Mouse (Mus musculus) midbrain, embryonic 12.5 days (tissue): ENCODE measurements around the gene Trib2. TPM values are rescaled to one million over a fixed set of nuclear protein-coding genes. Genes with fewer than 3 reads are reported as not detected.
A peak's percentile ranks its signal among the peaks of the same experiment; 100 is the strongest.

ENCODE experiments used
- ATAC-seq: fragments of 200-750 bp; cut with Nextera tagmentation; 2 replicates; pipeline ENCODE4 v1.8.0; 2017; ENCODE audit warnings: low read depth, moderate TSS enrichment, moderate library complexity; ENCODE audit not compliant: low FRiP score
- H3K27ac ChIP-seq: fragments of 300-500 bp; sonication (generic); replicated peaks from 2 replicates; pipeline ENCODE4 v1.5.1; 2016; ENCODE audit warnings: mild to moderate bottlenecking
- H3K27me3 ChIP-seq: fragments of 300-500 bp; sonication (generic); 2 replicates; pipeline ENCODE4 v1.6.1; 2016; ENCODE audit warnings: mild to moderate bottlenecking
- H3K36me3 ChIP-seq: fragments of 300-500 bp; sonication (generic); 2 replicates; pipeline ENCODE4 v1.6.1; 2016
- H3K4me1 ChIP-seq: fragments of 300-500 bp; sonication (generic); 2 replicates; pipeline ENCODE4 v1.6.1; 2016
- H3K4me2 ChIP-seq: fragments of 300-500 bp; sonication (generic); replicated peaks from 2 replicates; pipeline ENCODE4 v1.6.1; 2016; ENCODE audit warnings: mild to moderate bottlenecking, moderate library complexity
- H3K4me3 ChIP-seq: fragments of 300-500 bp; sonication (generic); 2 replicates; pipeline ENCODE4 v1.5.1; 2016; ENCODE audit warnings: mild to moderate bottlenecking
- H3K9ac ChIP-seq: fragments of 300-500 bp; sonication (generic); replicated peaks from 2 replicates; pipeline ENCODE4 v1.6.1; 2016; ENCODE audit warnings: mild to moderate bottlenecking, moderate library complexity
- H3K9me3 ChIP-seq: fragments of 300-500 bp; sonication (generic); 2 replicates; pipeline ENCODE4 v1.6.1; 2016; ENCODE audit warnings: mild to moderate bottlenecking
- WGBS: fragments of 180-500 bp; shearing (Covaris S2); methylation state at CpG from one replicate; pipeline ENCODE4 v1.1.7; 2016; 5-methylcytosine and 5-hydroxymethylcytosine counted together
- polyA plus RNA-seq: library from polyadenylated mRNA; unstranded; fragments of >200 nt; fragmentation: Nextera tagmentation; extraction: Ambion mirVana; gene quantifications from 2 replicates; pipeline ENCODE4 v1.2.1, GENCODE M21; 2016

The Trib2 gene
- polyA plus RNA-seq, 1 experiment from 2014 or later, result 89.7 TPM

- Histone ChIP-seq H3K36me3 (no peaks in the 10 kb centered on the region), H3K9me3 (no peaks in the 10 kb centered on the region), H3K4me2 (no peak overlapping the region), H3K4me3 (no peak overlapping the region), H3K27me3 (no peaks in the 10 kb centered on the region), H3K27ac (no peak overlapping the region), H3K4me1 (no peaks in the 10 kb centered on the region), H3K9ac (no peak overlapping the region)
- no peak for ATAC-seq
- 91% methylated on average over 7 of the region's 7 CpGs for WGBS
These were observed 15.9 kb upstream of the Trib2 start for GRCm38 (mm10) chr12:15832674-15833052.

- H3K4me2 ChIP-seq, result no peak overlapping the region
- no peaks in the 10 kb centered on the region for H3K36me3 ChIP-seq
- no peaks in the 10 kb centered on the region for H3K27me3 ChIP-seq
- WGBS, result 90% methylated on average over 3 of the region's 3 CpGs
- no peak for ATAC-seq
- no peaks in the 10 kb centered on the region for H3K4me1 ChIP-seq
- H3K9me3 ChIP-seq, result no peaks in the 10 kb centered on the region
- no peak overlapping the region for H3K4me3 ChIP-seq
- H3K9ac ChIP-seq, result no peak overlapping the region
- no peak overlapping the region for H3K27ac ChIP-seq
These were observed 15.4 kb upstream of the Trib2 start for GRCm38 (mm10) chr12:15831941-15832673.

- Histone ChIP-seq H3K36me3 (no peaks in the 10 kb centered on the region), H3K27me3 (no peaks in the 10 kb centered on the region), H3K4me3 (no peak overlapping the region), H3K9me3 (no peaks in the 10 kb centered on the region), H3K4me1 (no peaks in the 10 kb centered on the region), H3K27ac (no peak overlapping the region), H3K4me2 (no peak overlapping the region), H3K9ac (no peak overlapping the region)
- whole genome bisulfite sequencing, result 84% methylated on average over 3 of the region's 3 CpGs
- ATAC-seq, result no peak
These were observed 14.0 kb upstream of the Trib2 start for GRCm38 (mm10) chr12:15830750-15831149.

GRCm38 (mm10) chr12:15828815-15829398 is 12.2 kb upstream of the Trib2 start:
- Histone ChIP-seq H3K27ac (no peak overlapping the region), H3K9me3 (no peaks in the 10 kb centered on the region), H3K4me1 (no peaks in the 10 kb centered on the region), H3K9ac (no peak overlapping the region), H3K27me3 (no peaks in the 10 kb centered on the region), H3K36me3 (no peaks in the 10 kb centered on the region), H3K4me3 (no peak overlapping the region), H3K4me2 (no peak overlapping the region)
- WGBS, result 85% methylated on average over 2 of the region's 2 CpGs
- ATAC-seq, result no peak

- H3K27me3 ChIP-seq, result no peaks in the 10 kb centered on the region
- no peak for ATAC-seq
- H3K9me3 ChIP-seq, result no peaks in the 10 kb centered on the region
- 0 out of 2 replicates have a peak, but pooled peaks cover 2% of the 10 kb centered on the region for H3K4me1 ChIP-seq
- H3K27ac ChIP-seq, result no peak overlapping the region
- no peak overlapping the region for H3K4me3 ChIP-seq
- H3K4me2 ChIP-seq, result no peak overlapping the region
- no peaks in the 10 kb centered on the region for H3K36me3 ChIP-seq
- H3K9ac ChIP-seq, result no peak overlapping the region
These were observed 4.3 kb upstream of the Trib2 start for GRCm38 (mm10) chr12:15821019-15821418.

- Histone ChIP-seq H3K27me3 (no peaks in the 10 kb centered on the region), H3K4me1 (peaks cover 7% of the 10 kb centered on the region), H3K36me3 (no peaks in the 10 kb centered on the region), H3K4me3 (peak overlapping the region; percentile 79), H3K9ac (peak overlapping the region; percentile 55; the same call in 1 of the 2 replicates), H3K4me2 (peak overlapping the region; percentile 61), H3K27ac (peak overlapping the region; percentile 95), H3K9me3 (no peaks in the 10 kb centered on the region)
- 19% methylated on average over 4 of the region's 4 CpGs for WGBS
- ATAC-seq, result 0 out of 2 replicates have a peak, but pooled peaks have one; percentile 0
These were observed 643 bp upstream of the Trib2 start for GRCm38 (mm10) chr12:15817365-15817764.

GRCm38 (mm10) chr12:15816254-15816605 is 492 bp downstream of the Trib2 start:
- Histone ChIP-seq H3K36me3 (no peaks in the 10 kb centered on the region), H3K4me3 (peak overlapping the region; percentile 79), H3K9ac (peak overlapping the region; percentile 97), H3K9me3 (no peaks in the 10 kb centered on the region), H3K4me1 (peaks cover 19% of the 10 kb centered on the region), H3K4me2 (peak overlapping the region; percentile 61), H3K27me3 (no peaks in the 10 kb centered on the region), H3K27ac (peak overlapping the region; percentile 95)
- peak; percentile 29 for ATAC-seq
- WGBS, result under 1% methylated on average over 23 of the region's 23 CpGs

- H3K27ac ChIP-seq, result peak overlapping the region; percentile 95
- peak; percentile 20 for ATAC-seq
- no peaks in the 10 kb centered on the region for H3K9me3 ChIP-seq
- peak overlapping the region; percentile 97 for H3K9ac ChIP-seq
- WGBS, result under 1% methylated on average over 49 of the region's 49 CpGs
- peak overlapping the region; percentile 79 for H3K4me3 ChIP-seq
- no peaks in the 10 kb centered on the region for H3K27me3 ChIP-seq
- H3K4me1 ChIP-seq, result peaks cover 24% of the 10 kb centered on the region
- H3K4me2 ChIP-seq, result peak overlapping the region; percentile 61
- no peaks in the 10 kb centered on the region for H3K36me3 ChIP-seq
These were observed 1.0 kb downstream of the Trib2 start for GRCm38 (mm10) chr12:15815576-15816253.

GRCm38 (mm10) chr12:15815170-15815575 is 1.5 kb downstream of the Trib2 start:
- no peaks in the 10 kb centered on the region for H3K9me3 ChIP-seq
- WGBS, result under 1% methylated on average over 23 of the region's 23 CpGs
- H3K27me3 ChIP-seq, result no peaks in the 10 kb centered on the region
- H3K4me3 ChIP-seq, result peak overlapping the region; percentile 79
- H3K4me1 ChIP-seq, result peaks cover 27% of the 10 kb centered on the region
- peak overlapping the region; percentile 95 for H3K27ac ChIP-seq
- H3K4me2 ChIP-seq, result peak overlapping the region; percentile 61
- no peaks in the 10 kb centered on the region for H3K36me3 ChIP-seq
- peak overlapping the region; percentile 97 for H3K9ac ChIP-seq
- ATAC-seq, result no peak

- Histone ChIP-seq H3K4me2 (peak overlapping the region; percentile 61), H3K36me3 (peaks cover under 1% of the 10 kb centered on the region), H3K9ac (peak overlapping the region; percentile 97), H3K9me3 (no peaks in the 10 kb centered on the region), H3K4me1 (peaks cover 34% of the 10 kb centered on the region), H3K4me3 (peak overlapping the region; percentile 79), H3K27me3 (no peaks in the 10 kb centered on the region), H3K27ac (peak overlapping the region; percentile 95)
- no peak for ATAC-seq
- under 1% methylated on average over 32 of the region's 32 CpGs for WGBS
These were observed 2.3 kb downstream of the Trib2 start for GRCm38 (mm10) chr12:15814249-15815081.

- Histone ChIP-seq H3K9ac (peak overlapping the region; percentile 97), H3K27ac (peak overlapping the region; percentile 95), H3K36me3 (peaks cover 4% of the 10 kb centered on the region), H3K4me1 (peaks cover 36% of the 10 kb centered on the region), H3K4me2 (peak overlapping the region; percentile 61), H3K27me3 (no peaks in the 10 kb centered on the region), H3K9me3 (no peaks in the 10 kb centered on the region), H3K4me3 (peak overlapping the region; percentile 79)
- ATAC-seq, result no peak
- WGBS, result 7% methylated on average over 5 of the region's 5 CpGs
These were observed 2.9 kb downstream of the Trib2 start for GRCm38 (mm10) chr12:15813819-15814165.
